Comparison of ENCODE assay signal across 8 mouse cellular contexts in the genomic region with DNA sequence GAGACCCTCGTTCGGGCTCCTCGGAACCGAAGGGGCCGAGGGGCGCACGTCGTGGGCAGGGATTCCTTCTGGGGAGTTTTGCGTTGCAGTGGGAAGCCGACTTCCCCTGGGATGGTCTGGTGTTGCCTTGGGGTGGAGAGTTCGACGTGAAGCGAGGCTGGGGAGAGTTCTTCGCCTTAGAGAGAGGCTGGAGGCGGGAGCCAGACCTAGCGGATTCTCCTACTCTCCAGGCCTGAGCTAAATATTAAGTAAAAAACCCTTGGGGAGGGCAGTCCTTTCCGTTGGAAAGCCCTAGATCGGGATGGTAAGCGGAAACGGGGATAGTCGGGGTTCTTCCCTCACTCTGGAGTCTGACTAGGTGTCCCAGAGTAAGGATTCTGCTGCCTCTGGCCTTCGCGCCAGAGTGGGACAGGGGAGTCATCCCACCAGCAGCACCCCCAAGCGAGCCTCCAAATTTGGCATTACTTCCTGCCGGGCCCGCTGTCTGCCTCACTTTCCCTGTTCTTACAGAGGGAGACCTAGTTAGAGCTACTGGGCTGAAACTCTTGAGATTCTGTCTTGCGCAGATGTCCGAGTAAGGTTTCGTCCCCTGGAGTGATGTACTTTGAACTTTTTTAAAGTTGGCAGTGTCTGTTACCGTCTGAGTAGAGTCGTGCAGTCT. TPM values are rescaled to one million over a fixed set of nuclear protein-coding genes. Genes with fewer than 3 reads are reported as not detected.
DNase-seq lines count a peak whose midpoint lies in the region; ATAC-seq lines count a peak whose summit lies in the region.

No protein-coding gene starts in this region.

- H3K4me2 ChIP-seq in kidney, embryonic 14.5 days (replicated peaks; ENCODE audit: low read depth, low read length): peak overlapping the region; percentile 89

- H3K27ac ChIP-seq in heart, embryonic 10.5 days: peak overlapping the region; percentile 93
- H3K27ac ChIP-seq in kidney, embryonic 14.5 days (ENCODE audit: low read depth, low read length): peak overlapping the region; percentile 80

- no peaks in the 10 kb centered on the region for H3K9me3 ChIP-seq in heart, embryonic 10.5 days
- H3K9me3 ChIP-seq in kidney, embryonic 14.5 days (ENCODE audit: control insufficient read depth, low read length): no peaks in the 10 kb centered on the region

- 1% methylated on average over 31 of the region's 31 CpGs for WGBS in heart, embryonic 10.5 days
- 1% methylated on average over 31 of the region's 31 CpGs for WGBS in kidney, embryonic 14.5 days

- H3K4me1 ChIP-seq in heart, embryonic 10.5 days: peaks cover 25% of the 10 kb centered on the region
- peaks cover 19% of the 10 kb centered on the region for H3K4me1 ChIP-seq in kidney, embryonic 14.5 days (ENCODE audit: control insufficient read depth, insufficient read depth, low read length)

- ATAC-seq in kidney, embryonic 14.5 days (ENCODE audit: low FRiP score, low TSS enrichment): peak; percentile 9; the same call in 1 of the 2 replicates

- H3K27me3 ChIP-seq in heart, embryonic 10.5 days (ENCODE audit: insufficient read depth, poor library complexity, severe bottlenecking): no peaks in the 10 kb centered on the region
- no peaks in the 10 kb centered on the region for H3K27me3 ChIP-seq in kidney, embryonic 14.5 days (ENCODE audit: control insufficient read depth, insufficient read depth, low read length)

- DNase-seq in adrenal gland, adult (ENCODE audit: inconsistent age in 2 of 2, low spot score in 1 of 2): peak; percentile 39 to 70
- DNase-seq in adrenal gland, adult 8-10 months: no peak
- DNase-seq in CD8-positive naive resting alpha-beta T cell, adult 2 months (ENCODE audit: low read depth in 2 of 2, low spot score in 2 of 2): peak; percentile 8 to 26
- DNase-seq in cerebellum, adult 9-10 months: peak; percentile 32
- DNase-seq in heart, embryonic 10.5 days (ENCODE audit: low spot score): peak; percentile 80
- DNase-seq in lung, postnatal 14 days: peak; percentile 24
- DNase-seq in testis, postnatal 10 days (ENCODE audit: low spot score): peak; percentile 52

- H3K36me3 ChIP-seq in heart, embryonic 10.5 days: no peaks in the 10 kb centered on the region
- no peaks in the 10 kb centered on the region for H3K36me3 ChIP-seq in kidney, embryonic 14.5 days (ENCODE audit: control insufficient read depth, insufficient read depth, low read length)

- peak overlapping the region; percentile 95 for H3K9ac ChIP-seq in kidney, embryonic 14.5 days (ENCODE audit: low read depth, low read length)

- H3K4me3 ChIP-seq in heart, embryonic 10.5 days: peak overlapping the region; percentile 99
- H3K4me3 ChIP-seq in kidney, embryonic 14.5 days (ENCODE audit: low read length): peak overlapping the region; percentile 97

RNA-seq across cellular contexts. Expression of a gene that starts 0.8 kb away (rescaled TPM):
- 10 to 100 TPM; 35.4 to 45.5 (median 42.4) TPM for total RNA-seq in adrenal gland, adult 8-10 months (2022)
- 43.8 and 53.7 TPM in 2 replicates for polyA plus RNA-seq in heart, embryonic 10.5 days (2016; fragmentation: Nextera tagmentation; extraction: Ambion mirVana)
- polyA plus RNA-seq in kidney, embryonic 14.5 days (2014; fragmentation: Nextera tagmentation; extraction: Ambion mirVana): 60.2 and 82.1 TPM in 2 replicates

RNA-seq across cellular contexts. Expression of a gene that starts 0.9 kb away (rescaled TPM):
- 10 to 100 TPM; 20.4 to 30.0 (median 22.5) TPM for total RNA-seq in adrenal gland, adult 8-10 months (2022)
- polyA plus RNA-seq in heart, embryonic 10.5 days (2016; fragmentation: Nextera tagmentation; extraction: Ambion mirVana): 27.6 and 34.2 TPM in 2 replicates
- polyA plus RNA-seq in kidney, embryonic 14.5 days (2014; fragmentation: Nextera tagmentation; extraction: Ambion mirVana): 29.6 and 37.3 TPM in 2 replicates
